Mouse (Mus musculus): ENCODE measurements around the gene Drg1.
"Not testable (repeated sequence)": the region's sequence is repeated elsewhere in the genome, so short reads cannot be mapped to it uniquely, and the experiment has no call there.

Gene Drg1

DNA sequence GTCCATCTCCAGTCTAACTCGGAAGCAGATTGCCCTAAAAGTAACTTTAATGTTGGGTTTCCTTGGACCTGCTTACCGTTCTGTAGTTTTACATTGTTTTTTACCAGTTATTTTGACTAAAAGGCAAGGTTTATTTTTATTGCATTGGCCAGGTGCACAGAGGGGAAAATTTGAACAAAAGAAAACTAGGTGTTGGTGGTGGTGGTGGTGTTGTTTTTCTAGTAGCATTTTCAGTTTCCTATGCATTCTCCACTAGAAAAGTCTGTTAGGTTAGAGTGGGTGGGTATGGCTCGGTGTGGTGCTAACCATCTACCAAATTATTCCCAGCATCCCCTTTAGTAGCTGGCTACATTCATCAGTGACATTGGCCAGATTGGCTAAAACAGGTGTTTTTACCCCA, 59.4 kb downstream of the Drg1 start:
- no peak for DNase-seq

GRCm38 (mm10) chr11:3205207-3205606, 61.0 kb downstream of the Drg1 start:
- no peak for DNase-seq

DNA sequence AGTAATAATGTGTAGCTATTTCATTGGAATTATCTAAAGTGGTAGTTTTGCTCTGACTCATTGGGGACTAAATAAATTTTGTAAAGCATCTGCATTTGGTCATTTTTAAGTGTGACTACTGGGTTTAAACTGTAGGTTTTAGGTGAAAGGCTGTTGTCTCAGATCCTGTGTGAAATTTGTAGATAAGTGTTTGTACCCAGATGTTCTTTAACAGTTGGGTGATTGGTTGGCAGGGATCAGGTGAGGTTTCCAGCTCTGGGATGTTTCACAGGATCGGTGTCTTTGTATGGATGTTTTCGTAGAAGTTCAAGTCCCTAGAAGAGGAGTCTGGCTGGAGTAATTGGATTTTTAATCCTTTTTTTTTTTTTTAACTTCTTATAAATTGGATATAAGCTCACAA, 62.4 kb downstream of the Drg1 start:
- no peak for DNase-seq

DNA sequence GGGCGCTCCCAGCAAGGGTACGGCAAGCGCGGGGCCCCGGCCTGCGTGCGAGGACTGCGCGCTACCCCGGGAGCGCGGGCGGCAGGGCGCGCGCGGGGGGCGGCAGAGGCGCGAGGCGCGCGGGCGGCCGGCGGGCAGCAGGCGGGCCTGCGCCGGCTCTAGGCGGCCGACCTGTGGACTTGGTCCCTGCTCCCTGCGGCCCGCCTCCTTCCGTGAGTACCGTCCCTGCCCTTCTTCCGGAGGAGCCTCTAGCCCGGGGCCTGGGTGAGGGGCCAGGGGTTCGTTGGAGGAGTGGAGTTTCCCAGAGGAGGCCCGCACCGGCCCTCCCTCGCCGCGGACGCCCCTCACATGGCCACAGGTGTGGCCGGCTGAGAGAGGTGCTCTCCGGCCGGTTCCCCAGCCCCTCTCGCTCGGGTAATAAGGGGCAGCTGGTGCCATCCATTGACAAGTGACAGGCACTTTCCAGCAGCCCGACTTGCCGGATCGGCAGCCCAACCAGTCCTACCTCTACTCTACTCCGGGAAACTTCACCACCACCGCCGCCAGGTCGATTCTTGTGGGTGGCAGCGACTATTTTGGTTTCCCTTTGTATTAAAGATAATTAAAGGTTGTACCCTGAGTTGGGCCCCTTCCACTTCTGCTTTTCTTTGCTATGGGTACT, 63.3 kb downstream of the Drg1 start:
- DNase-seq, result peak; percentile 72

- peak; percentile 93 for DNase-seq
These were observed 63.9 kb downstream of the Drg1 start, which contains the start of gene Eif4enif1 for GRCm38 (mm10) chr11:3202231-3202701. Gene Eif4enif1, plus strand, starts transcription at chr11:3202392.

GRCm38 (mm10) chr11:3201326-3202230, 64.6 kb downstream of the Drg1 start:
- peak; percentile 31 for DNase-seq

DNA sequence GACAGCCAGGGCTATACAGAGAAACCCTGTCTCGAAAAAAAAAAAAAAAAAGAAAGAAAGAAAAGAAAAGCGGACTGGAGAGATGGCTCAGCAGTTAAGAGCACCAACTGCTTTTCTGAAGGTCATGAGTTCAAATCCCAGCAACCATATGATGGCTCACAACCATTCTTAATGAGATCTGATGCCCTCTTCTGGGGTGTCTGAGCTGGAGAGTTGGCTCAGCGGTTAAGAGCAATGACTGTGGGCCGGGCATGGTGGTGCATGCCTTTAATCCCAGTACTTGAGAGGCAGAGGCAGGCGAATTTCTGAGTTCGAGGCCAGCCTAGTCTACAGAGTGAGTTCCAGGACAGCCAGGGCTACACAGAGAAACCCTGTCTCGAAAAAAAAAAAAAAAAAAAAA, 65.6 kb downstream of the Drg1 start:
- DNase-seq, result not testable (repeated sequence)

DNA sequence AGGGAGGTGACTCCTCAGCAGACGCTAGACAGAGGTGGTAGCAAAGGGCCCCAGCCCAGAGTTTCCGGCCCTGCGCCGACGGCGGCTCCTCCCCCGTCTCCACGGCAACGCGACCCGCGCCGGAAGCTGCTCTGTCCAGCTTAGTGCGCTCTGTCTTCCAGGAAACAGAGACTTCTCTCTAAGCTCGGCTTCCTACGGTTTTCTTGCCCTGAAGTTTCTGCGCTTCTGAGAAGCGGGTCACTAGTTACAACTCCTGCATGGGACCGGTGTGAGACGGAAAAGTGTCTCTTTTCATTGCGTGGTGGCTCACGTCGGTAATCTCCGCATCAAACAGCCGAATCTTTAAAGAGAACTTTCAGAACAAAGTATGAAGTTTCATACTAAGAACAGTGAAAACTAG, 72.9 kb downstream of the Drg1 start, which contains the start of gene Sfi1:
TSS of gene Sfi1 (minus strand) at position 101 of the 400 bp plus-strand sequence.
- DNase-seq, result no peak

- DNase-seq, result not testable (repeated sequence)
These were observed 83.5 kb downstream of the Drg1 start for GRCm38 (mm10) chr11:3182707-3183106.

DNA sequence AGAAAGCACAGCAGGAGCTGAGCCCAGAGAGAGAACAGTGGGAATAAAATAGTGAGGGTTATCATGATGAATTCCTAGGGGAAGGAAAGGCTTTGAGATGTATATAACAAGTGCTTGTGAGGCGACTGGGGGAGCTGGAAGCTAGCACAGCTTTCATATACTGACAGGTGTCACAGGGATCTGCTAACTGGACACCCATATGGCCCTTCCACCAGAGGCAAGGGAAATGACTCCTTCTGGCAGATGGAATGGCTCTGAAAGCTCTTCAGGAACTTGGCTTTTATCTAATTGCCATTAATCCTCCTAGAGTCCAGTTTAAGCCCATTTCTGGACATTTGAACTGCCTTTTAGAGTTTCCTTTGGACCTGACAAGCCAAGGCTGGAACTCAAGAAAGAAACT, 84.2 kb downstream of the Drg1 start:
- not testable (repeated sequence) for DNase-seq

- DNase-seq, result peak; percentile 58
These were observed 85.0 kb downstream of the Drg1 start for GRCm38 (mm10) chr11:3181250-3181649.

- not testable (repeated sequence) for DNase-seq
These were observed 85.6 kb downstream of the Drg1 start for GRCm38 (mm10) chr11:3180510-3181160.

GRCm38 (mm10) chr11:3179726-3180092, 86.5 kb downstream of the Drg1 start:
- peak; percentile 43 for DNase-seq

DNA sequence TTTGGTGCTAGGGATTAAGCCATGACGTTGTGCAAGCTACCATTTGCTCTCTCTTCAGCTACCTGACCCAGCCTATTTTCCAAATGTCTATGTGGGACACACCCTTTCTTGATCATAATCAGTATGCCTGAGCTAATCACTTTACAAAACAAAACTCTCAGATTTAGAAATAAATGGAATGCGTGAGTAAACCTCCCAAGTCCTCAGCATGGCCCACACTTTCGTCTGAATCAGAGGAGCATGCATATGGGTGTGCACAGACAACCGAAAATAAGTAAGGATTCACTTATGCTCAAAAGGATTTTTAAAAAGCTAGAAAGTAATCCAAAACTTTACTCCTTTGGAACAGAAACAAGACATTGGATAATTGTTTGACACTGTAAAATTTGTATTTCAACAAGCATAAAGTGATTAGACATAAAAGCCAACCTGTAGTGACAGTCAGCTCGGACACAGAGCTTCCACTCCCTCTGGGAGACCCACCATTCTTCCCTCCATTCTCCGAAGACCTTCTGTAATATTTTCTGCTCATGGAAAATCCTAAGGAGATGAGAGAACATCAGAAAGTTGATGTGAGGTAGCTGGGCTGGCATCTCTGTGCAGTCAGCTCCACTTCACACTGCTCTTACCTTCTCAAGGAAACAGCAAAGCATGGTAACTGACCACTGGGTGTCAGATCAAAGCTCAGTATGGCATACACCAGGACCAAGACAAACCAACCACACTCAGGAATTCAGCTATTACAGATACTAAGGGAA, 87.1 kb downstream of the Drg1 start:
- DNase-seq, result not testable (repeated sequence)

- DNase-seq, result peak; percentile 56
These were observed 92.5 kb downstream of the Drg1 start for GRCm38 (mm10) chr11:3173425-3174318.

DNA sequence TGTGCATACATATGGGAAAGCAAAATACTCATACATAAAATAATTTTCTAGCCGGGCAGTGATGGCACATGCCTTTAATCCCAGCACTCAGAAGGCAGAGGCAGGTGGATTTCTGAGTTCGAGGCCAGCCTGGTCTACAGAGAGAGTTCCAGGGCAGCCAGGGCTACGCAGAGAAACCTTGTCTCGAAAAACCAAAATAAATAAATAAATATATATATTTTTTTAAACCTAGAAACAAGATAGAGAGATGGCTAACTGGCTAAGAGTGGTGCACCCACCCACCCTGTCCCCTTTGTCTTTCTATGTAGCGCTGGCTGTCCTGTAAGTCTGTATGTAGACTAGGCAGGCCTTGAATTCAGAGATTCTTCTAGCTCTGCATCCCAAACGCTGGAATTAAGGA, 93.7 kb downstream of the Drg1 start:
- DNase-seq, result not testable (repeated sequence)

DNA sequence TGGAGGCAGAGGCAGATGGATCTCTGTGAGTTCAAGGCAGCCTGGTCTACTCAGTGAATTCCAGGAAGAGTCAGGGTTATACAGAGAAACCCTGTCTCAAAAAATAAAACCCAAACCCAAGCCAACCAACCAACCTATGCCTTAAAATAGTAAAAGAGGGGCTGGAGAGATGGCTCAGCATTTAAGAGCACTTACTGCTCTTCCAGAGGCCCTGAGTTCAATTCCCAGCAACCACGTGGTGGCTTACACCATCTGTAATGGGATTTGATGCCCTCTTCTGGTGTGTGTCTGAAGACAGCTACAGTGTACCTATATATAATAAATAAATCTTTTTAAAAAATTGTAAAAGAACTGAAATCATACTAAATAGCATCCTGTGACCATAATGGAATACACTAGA, 94.3 kb downstream of the Drg1 start:
- peak; percentile 41 for DNase-seq

GRCm38 (mm10) chr11:3169042-3169441, 97.2 kb downstream of the Drg1 start:
- DNase-seq, result peak; percentile 42

DNA sequence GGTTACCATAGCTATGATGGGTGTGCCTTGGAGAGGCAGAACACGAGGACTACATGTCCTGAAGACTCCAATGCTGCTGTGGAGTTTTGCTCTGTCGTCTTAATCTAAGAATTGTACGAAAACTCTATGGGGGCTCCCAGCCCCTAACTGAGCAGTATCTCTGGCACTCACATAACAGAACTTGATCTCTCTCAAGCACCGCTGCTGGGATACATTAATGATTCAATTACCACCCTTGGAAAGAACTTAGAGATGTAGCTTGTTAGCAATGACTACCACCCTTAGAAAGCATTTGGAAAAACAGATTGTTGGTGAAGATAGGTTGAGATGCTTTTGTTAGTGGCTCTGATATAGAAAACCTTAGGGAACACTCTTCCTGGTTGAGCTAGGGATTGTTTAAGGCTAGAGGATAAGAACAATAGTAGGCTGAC, 98.6 kb downstream of the Drg1 start:
- DNase-seq, result peak; percentile 66

- DNase-seq, result not testable (repeated sequence)
These were observed 99.1 kb downstream of the Drg1 start for GRCm38 (mm10) chr11:3167129-3167528.

- peak; percentile 33 for DNase-seq
These were observed 99.9 kb downstream of the Drg1 start for GRCm38 (mm10) chr11:3166321-3166720.
